Mouse (Mus musculus): ENCODE data around the gene Olfr322. TPM values are rescaled to one million over a fixed set of nuclear protein-coding genes. Genes with fewer than 3 reads are reported as not detected.

The Olfr322 gene
- total RNA-seq, 2 experiments from 2014 or later, result not detected

Other genes starting within 250 kb of the Olfr322 start
- gene 1810065E05Rik, start 237.7 kb upstream of the Olfr322 start, total RNA-seq (2021), result not detected
- not detected for gene Gm12253, start 226.2 kb upstream of the Olfr322 start, total RNA-seq (2021)
- gene Lypd9, start 205.9 kb upstream of the Olfr322 start, total RNA-seq (2021), result not detected
- gene Olfr30, start 196.5 kb upstream of the Olfr322 start, total RNA-seq (2021), result not detected
- not detected for gene Olfr332, start 166.2 kb upstream of the Olfr322 start, total RNA-seq (2021)
- gene Olfr331, start 156.2 kb upstream of the Olfr322 start, total RNA-seq (2021), result not detected
- gene Olfr330, start 123.9 kb upstream of the Olfr322 start, total RNA-seq (2021), result 1 to 10 TPM; 1.1 to 1.4 TPM
- gene Olfr329-ps, start 112.4 kb upstream of the Olfr322 start, total RNA-seq (2021), result 1 to 10 TPM in 1 of 2 experiments, under 1 TPM in 1; 0.45 to 1.0 TPM
- under 1 TPM; 0.28 to 0.45 TPM for gene Olfr328, start 103.1 kb upstream of the Olfr322 start, total RNA-seq (2021)
- not detected for gene Olfr224, start 88.2 kb upstream of the Olfr322 start, total RNA-seq (2021)
- gene Olfr325, start 81.1 kb upstream of the Olfr322 start, total RNA-seq (2021), result not detected
- not detected for gene Olfr324, start 63.7 kb upstream of the Olfr322 start, total RNA-seq (2021)
- not detected for gene 2210407C18Rik, start 42.7 kb upstream of the Olfr322 start, total RNA-seq (2021)
- not detected for gene Olfr323, start 28.3 kb upstream of the Olfr322 start, total RNA-seq (2021)
- 1 to 10 TPM in 1 of 2 experiments, under 1 TPM in 1; 0.90 to 1.8 TPM for gene Trim58, start 18.3 kb upstream of the Olfr322 start, total RNA-seq (2021)
- not detected for gene Olfr320, start 22.3 kb downstream of the Olfr322 start, total RNA-seq (2021)
- gene Olfr319, start 40.4 kb downstream of the Olfr322 start, total RNA-seq (2021), result not detected
- not detected for gene Olfr318, start 65.2 kb downstream of the Olfr322 start, total RNA-seq (2021)
- not detected for gene Olfr317, start 80.4 kb downstream of the Olfr322 start, total RNA-seq (2021)
- gene Olfr316, start 94.0 kb downstream of the Olfr322 start, total RNA-seq (2021), result not detected
- not detected for gene Olfr315, start 114.4 kb downstream of the Olfr322 start, total RNA-seq (2021)
- not detected for gene Olfr314, start 124.2 kb downstream of the Olfr322 start, total RNA-seq (2021)
- gene Fam183b, start 143.2 kb downstream of the Olfr322 start, total RNA-seq (2021), result 1 to 10 TPM; 4.8 to 6.0 TPM
- gene Olfr313, start 156.2 kb downstream of the Olfr322 start, total RNA-seq (2021), result not detected
- gene Olfr312, start 170.5 kb downstream of the Olfr322 start, total RNA-seq (2021), result not detected
- not detected for gene Olfr311, start 180.5 kb downstream of the Olfr322 start, total RNA-seq (2021)
- gene Gm12258, start 188.4 kb downstream of the Olfr322 start, total RNA-seq (2021), result 10 to 100 TPM; 12.7 to 13.3 TPM
- 10 to 100 TPM; 10.8 to 12.0 TPM for gene 2810021J22Rik, start 208.4 kb downstream of the Olfr322 start, total RNA-seq (2021)
- gene Zfp39, start 245.4 kb downstream of the Olfr322 start, total RNA-seq (2021), result 1 to 10 TPM; 7.3 to 8.9 TPM